Mouse (Mus musculus): ENCODE results near the gene Tm6sf2. TPM values are rescaled to one million over a fixed set of nuclear protein-coding genes. Genes with fewer than 3 reads are reported as not detected.

Tm6sf2 gene
- polyA plus RNA-seq (2014; fragmentation: Illumina TruSeq; extraction: RNeasy Lipid Tissue Mini Kit (QIAGEN cat#74804); ENCODE audit: insufficient read depth, low read depth, low replicate concordance): 1.8 TPM

DNA sequence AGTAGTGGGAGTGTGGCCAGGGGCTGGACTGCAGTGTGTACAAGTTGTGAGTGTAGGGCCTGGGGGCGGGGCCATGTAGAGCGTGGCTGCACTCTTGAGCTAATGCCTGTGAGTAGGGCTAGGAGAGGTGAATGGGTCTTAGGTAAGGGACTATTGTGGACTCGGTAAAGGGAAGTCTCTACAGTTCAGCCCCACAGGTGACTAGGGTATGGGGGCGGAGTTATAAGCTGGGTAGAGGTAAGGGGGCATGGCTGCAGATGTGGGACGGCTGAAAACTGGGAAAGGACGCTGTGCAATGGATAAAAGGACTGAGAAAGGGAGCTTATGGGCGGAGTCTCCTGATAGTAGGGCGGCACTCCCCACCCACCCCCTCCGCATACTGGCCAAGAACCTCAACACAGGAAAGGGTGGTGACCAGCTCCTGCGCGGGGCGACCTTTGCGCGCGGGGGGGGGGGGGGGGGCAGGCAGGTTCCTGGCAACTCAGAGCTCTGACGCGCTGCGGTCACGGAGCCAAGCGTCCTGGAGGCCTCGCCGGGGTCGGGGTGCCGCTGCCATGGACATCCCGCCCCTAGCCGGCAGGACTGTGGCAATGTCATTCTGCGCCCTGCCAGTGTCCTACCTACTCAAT is at the start of gene Tm6sf2:
Gene Tm6sf2, plus strand, starts transcription at position 484 of the 629 bp plus-strand sequence.

DNA sequence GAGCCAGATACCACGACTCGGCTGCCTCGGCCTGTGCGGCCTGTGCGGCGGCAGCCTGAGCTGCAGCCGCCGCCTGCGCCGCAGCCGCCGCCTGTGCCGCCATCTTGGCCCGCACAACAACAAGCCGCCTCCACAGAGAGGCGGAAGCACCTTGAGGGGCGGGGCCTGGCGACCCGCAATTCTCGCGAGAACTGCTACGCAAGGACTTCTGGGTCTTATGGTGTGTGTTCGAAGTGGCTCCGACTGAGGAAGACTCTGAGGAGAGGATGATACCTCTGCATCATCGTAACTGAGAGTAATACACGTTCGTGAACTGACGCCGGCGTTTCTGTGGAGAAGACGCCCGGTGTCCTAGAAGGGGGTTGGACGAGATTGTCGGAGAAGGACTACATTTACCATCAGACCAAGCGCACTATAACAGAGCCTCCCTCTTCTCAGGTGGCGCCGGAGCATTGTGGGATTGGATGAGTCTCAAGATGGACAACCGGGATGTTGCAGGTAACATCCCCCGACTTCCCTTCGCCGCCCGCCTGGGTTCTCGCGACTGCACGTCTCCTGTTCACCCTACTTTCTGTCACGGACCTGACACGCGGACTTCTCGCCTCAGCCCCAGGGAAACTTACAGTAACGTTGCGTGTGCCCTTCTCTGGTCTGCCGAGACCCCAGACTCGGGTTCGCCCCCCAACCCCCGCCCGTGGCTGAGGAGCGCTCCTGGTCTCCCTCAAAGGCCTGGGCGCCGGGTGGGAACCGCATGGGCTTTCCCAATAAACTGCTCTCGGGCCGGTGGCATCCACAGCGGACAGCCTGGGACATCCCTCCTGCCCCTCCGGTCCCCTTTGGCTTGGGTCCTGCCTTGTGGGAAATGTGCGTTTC is 29.9 kb upstream of the Tm6sf2 start, which contains the start of the genes Mau2 and Sugp1:
Gene Mau2, minus strand, starts transcription at position 152 of the 873 bp plus-strand sequence.
Gene Sugp1, plus strand, starts transcription at position 231 of the 873 bp plus-strand sequence.

DNA sequence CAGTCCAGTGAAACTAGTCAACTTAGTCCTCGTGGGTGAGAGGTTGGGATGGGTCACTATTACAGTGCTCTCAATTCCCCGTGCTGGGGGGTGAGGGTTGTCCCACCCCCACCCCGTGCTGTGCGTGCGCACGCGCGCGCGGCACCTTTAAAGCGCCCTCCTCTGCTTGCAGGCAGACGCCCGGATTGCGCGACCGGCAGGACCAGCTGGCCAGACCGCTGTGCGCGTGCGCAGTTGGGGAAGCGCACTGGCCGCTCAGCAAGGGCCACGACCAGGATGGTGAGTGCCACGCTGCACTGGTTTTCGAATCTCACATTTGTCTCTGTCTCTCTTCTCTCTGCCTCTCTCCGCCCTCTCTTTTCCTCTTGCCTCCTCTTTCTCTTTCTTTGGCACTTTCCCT is 10.6 kb downstream of the Tm6sf2 start, which contains the start of gene Hapln4:
Gene Hapln4, plus strand, starts transcription at position 173 of the 400 bp plus-strand sequence.

DNA sequence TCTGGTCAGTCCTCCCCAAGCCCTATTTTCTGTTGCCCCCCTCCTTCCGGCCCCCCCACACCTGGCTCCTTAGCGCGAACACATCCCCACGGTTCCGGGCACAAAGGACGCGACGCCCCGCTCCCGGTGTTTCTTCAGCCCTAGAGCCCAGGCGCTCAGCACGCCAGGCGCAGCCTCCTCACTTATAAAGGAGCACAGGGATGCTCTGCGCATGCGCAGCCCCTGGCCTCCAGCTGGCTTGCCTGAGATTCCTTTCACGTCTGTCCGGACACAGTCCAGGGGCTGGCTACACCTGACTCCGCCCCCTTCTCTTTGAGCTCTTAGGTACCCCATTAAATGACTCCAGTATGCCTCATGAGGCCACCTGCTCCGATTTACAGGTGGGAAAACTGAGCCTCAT is 47.9 kb downstream of the Tm6sf2 start, which contains the start of gene Ncan:
Gene Ncan, minus strand, starts transcription at position 207 of the 400 bp plus-strand sequence.

Other genes starting within 250 kb of the Tm6sf2 start
- 2.6 TPM for gene Pbx4, start 240.4 kb upstream of the Tm6sf2 start, polyA plus RNA-seq (2014; fragmentation: Illumina TruSeq; extraction: RNeasy Lipid Tissue Mini Kit (QIAGEN cat#74804); ENCODE audit: insufficient read depth, low read depth, low replicate concordance)
- gene Cilp2, start 185.2 kb upstream of the Tm6sf2 start, polyA plus RNA-seq (2014; fragmentation: Illumina TruSeq; extraction: RNeasy Lipid Tissue Mini Kit (QIAGEN cat#74804); ENCODE audit: insufficient read depth, low read depth, low replicate concordance): 0.38 TPM
- 0.35 TPM for gene Tssk6, start 170.7 kb upstream of the Tm6sf2 start, polyA plus RNA-seq (2014; fragmentation: Illumina TruSeq; extraction: RNeasy Lipid Tissue Mini Kit (QIAGEN cat#74804); ENCODE audit: insufficient read depth, low read depth, low replicate concordance)
- gene Ndufa13, start 170.4 kb upstream of the Tm6sf2 start, polyA plus RNA-seq (2014; fragmentation: Illumina TruSeq; extraction: RNeasy Lipid Tissue Mini Kit (QIAGEN cat#74804); ENCODE audit: insufficient read depth, low read depth, low replicate concordance): 137 TPM
- 2.1 TPM for gene Yjefn3, start 170.2 kb upstream of the Tm6sf2 start, polyA plus RNA-seq (2014; fragmentation: Illumina TruSeq; extraction: RNeasy Lipid Tissue Mini Kit (QIAGEN cat#74804); ENCODE audit: insufficient read depth, low read depth, low replicate concordance)
- 24.1 TPM for gene Gatad2a, start 76.5 kb upstream of the Tm6sf2 start, polyA plus RNA-seq (2014; fragmentation: Illumina TruSeq; extraction: RNeasy Lipid Tissue Mini Kit (QIAGEN cat#74804); ENCODE audit: insufficient read depth, low read depth, low replicate concordance)
- 17.0 TPM for gene Mau2, start 30.2 kb upstream of the Tm6sf2 start, polyA plus RNA-seq (2014; fragmentation: Illumina TruSeq; extraction: RNeasy Lipid Tissue Mini Kit (QIAGEN cat#74804); ENCODE audit: insufficient read depth, low read depth, low replicate concordance)
- 13.9 TPM for gene Sugp1, start 30.1 kb upstream of the Tm6sf2 start, polyA plus RNA-seq (2014; fragmentation: Illumina TruSeq; extraction: RNeasy Lipid Tissue Mini Kit (QIAGEN cat#74804); ENCODE audit: insufficient read depth, low read depth, low replicate concordance)
- not detected for gene Hapln4, start 10.5 kb downstream of the Tm6sf2 start, polyA plus RNA-seq (2014; fragmentation: Illumina TruSeq; extraction: RNeasy Lipid Tissue Mini Kit (QIAGEN cat#74804); ENCODE audit: insufficient read depth, low read depth, low replicate concordance)
- not detected for gene Ncan, start 47.9 kb downstream of the Tm6sf2 start, polyA plus RNA-seq (2014; fragmentation: Illumina TruSeq; extraction: RNeasy Lipid Tissue Mini Kit (QIAGEN cat#74804); ENCODE audit: insufficient read depth, low read depth, low replicate concordance)
- gene Nr2c2ap, start 58.4 kb downstream of the Tm6sf2 start, polyA plus RNA-seq (2014; fragmentation: Illumina TruSeq; extraction: RNeasy Lipid Tissue Mini Kit (QIAGEN cat#74804); ENCODE audit: insufficient read depth, low read depth, low replicate concordance): 20.7 TPM
- gene Rfxank, start 66.2 kb downstream of the Tm6sf2 start, polyA plus RNA-seq (2014; fragmentation: Illumina TruSeq; extraction: RNeasy Lipid Tissue Mini Kit (QIAGEN cat#74804); ENCODE audit: insufficient read depth, low read depth, low replicate concordance): 15.4 TPM
- 30.0 TPM for gene Borcs8, start 66.6 kb downstream of the Tm6sf2 start, polyA plus RNA-seq (2014; fragmentation: Illumina TruSeq; extraction: RNeasy Lipid Tissue Mini Kit (QIAGEN cat#74804); ENCODE audit: insufficient read depth, low read depth, low replicate concordance)
- gene Mef2b, start 66.8 kb downstream of the Tm6sf2 start, polyA plus RNA-seq (2014; fragmentation: Illumina TruSeq; extraction: RNeasy Lipid Tissue Mini Kit (QIAGEN cat#74804); ENCODE audit: insufficient read depth, low read depth, low replicate concordance): 0.18 TPM
- 27.7 TPM for gene Tmem161a, start 99.4 kb downstream of the Tm6sf2 start, polyA plus RNA-seq (2014; fragmentation: Illumina TruSeq; extraction: RNeasy Lipid Tissue Mini Kit (QIAGEN cat#74804); ENCODE audit: insufficient read depth, low read depth, low replicate concordance)
- gene Slc25a42, start 139.4 kb downstream of the Tm6sf2 start, polyA plus RNA-seq (2014; fragmentation: Illumina TruSeq; extraction: RNeasy Lipid Tissue Mini Kit (QIAGEN cat#74804); ENCODE audit: insufficient read depth, low read depth, low replicate concordance): 5.3 TPM
- 14.4 TPM for gene Sugp2, start 161.3 kb downstream of the Tm6sf2 start, polyA plus RNA-seq (2014; fragmentation: Illumina TruSeq; extraction: RNeasy Lipid Tissue Mini Kit (QIAGEN cat#74804); ENCODE audit: insufficient read depth, low read depth, low replicate concordance)
- 8.7 TPM for gene Armc6, start 161.5 kb downstream of the Tm6sf2 start, polyA plus RNA-seq (2014; fragmentation: Illumina TruSeq; extraction: RNeasy Lipid Tissue Mini Kit (QIAGEN cat#74804); ENCODE audit: insufficient read depth, low read depth, low replicate concordance)
- gene Homer3, start 209.9 kb downstream of the Tm6sf2 start, polyA plus RNA-seq (2014; fragmentation: Illumina TruSeq; extraction: RNeasy Lipid Tissue Mini Kit (QIAGEN cat#74804); ENCODE audit: insufficient read depth, low read depth, low replicate concordance): 25.3 TPM
- 24.8 TPM for gene Ddx49, start 229.6 kb downstream of the Tm6sf2 start, polyA plus RNA-seq (2014; fragmentation: Illumina TruSeq; extraction: RNeasy Lipid Tissue Mini Kit (QIAGEN cat#74804); ENCODE audit: insufficient read depth, low read depth, low replicate concordance)
- 129 TPM for gene Cope, start 229.6 kb downstream of the Tm6sf2 start, polyA plus RNA-seq (2014; fragmentation: Illumina TruSeq; extraction: RNeasy Lipid Tissue Mini Kit (QIAGEN cat#74804); ENCODE audit: insufficient read depth, low read depth, low replicate concordance)
- 0.44 TPM for gene Cers1, start 242.9 kb downstream of the Tm6sf2 start, polyA plus RNA-seq (2014; fragmentation: Illumina TruSeq; extraction: RNeasy Lipid Tissue Mini Kit (QIAGEN cat#74804); ENCODE audit: insufficient read depth, low read depth, low replicate concordance)

Data from lung, adult 10 weeks (tissue).